Mouse (Mus musculus) thymus, adult 18-20 months (tissue): Measurements from ENCODE around the gene Adam15.

Experiments used
- DNase-seq, 2 experiments: peaks; one replicate each; pipeline ENCODE4 v3.0.0; 2022; ENCODE audit warnings: mixed read lengths in 2 of 2

The Adam15 gene

DNA sequence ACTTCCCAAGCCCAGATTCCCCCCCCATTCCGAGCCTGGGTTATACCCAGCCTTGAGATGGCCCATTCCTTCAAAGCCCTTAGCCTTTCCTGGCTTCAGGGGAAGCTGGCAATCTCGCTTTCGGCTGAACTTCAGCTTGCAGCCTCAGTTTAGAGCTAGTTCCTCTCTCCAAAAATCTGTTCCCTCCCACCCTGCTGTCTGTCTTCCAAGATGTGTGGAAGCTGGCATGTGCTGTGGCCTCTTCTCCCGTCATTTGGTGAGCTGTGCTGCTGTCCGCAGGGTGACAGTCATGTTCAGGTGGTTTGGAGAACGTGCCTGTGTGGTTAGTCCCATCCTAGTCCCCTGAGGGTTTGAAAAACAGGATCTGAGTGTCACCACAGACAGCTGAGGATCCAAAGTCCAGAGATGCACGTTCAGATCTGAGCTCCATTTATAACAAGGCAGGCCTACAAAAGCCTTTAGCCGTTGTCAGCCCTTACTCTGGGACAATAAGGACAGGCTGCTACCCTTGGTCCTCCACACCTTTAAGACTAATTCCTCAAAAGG, 54.0 kb downstream of the Adam15 start:
- DNase-seq = no peak

DNA sequence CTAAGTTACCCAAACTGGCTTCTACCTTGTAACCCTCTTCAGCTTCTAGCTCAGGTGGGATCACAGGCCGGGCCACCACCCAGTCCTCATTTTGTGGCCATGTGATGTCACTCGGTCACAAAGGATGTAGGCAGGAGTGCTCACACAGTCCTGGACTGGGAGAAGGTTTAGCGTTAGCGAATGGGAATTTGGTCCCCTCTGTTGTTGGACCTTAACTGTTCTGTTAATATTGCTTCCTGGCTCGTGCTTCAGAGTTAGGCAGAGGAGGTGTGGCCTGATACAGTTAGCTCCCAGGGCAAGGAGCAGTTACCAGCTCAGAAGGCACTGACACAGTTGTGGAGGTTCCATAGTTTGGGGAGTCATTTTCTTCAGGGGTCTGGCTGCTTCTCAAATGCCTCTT, 55.6 kb downstream of the Adam15 start:
- no peak for DNase-seq

DNA sequence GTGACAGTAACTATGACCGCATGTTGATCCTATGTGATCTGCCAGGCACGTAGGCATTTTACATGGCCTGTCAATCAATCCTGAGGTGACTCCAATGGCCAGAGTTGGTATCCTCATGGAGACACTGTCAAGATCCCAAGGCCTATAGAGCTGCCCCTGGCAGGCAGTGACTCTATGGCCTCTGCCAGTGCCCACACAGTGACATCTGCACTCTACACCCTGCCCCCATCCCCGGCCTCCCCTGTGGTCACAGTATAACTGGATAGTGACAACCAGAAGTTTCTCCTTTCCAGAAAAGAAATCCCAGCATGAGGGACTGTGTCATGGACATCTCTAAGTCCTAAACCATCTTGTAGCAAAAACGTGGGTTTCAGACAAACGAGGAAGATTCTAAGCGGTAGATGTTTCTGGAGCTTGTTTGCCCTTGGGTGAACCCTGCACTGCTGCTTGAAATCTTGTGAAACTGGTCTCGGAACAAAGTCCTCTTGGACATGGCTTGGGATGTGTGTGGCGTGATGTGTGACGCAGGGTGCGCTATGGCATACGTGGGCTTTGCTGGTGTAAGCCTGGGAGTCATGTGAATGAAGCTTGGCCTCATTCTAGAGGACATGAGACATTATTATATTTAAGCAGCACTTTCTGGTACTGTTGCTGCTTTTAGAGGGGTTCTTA, 56.4 kb downstream of the Adam15 start:
- no peak for DNase-seq

DNA sequence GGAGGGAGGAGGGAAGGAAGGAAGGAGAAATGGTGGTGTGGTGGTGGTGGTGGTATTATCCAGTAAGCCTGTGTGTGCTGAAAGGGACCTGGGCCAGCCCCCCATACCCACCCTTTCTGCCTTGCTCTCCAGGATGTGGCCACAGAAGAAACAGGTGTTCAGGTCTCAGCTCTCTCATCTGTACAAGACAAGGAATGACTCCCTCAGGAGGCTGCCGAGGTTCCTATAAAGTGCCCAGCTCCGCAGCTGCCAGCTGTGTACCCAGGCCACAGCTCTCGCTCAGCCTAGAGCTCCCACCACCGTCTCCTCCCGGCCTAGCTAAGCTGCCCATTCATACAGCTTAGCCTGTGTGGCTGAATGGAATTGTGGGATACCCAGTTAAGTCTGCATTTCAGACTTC, 57.5 kb downstream of the Adam15 start:
- DNase-seq = no peak

DNA sequence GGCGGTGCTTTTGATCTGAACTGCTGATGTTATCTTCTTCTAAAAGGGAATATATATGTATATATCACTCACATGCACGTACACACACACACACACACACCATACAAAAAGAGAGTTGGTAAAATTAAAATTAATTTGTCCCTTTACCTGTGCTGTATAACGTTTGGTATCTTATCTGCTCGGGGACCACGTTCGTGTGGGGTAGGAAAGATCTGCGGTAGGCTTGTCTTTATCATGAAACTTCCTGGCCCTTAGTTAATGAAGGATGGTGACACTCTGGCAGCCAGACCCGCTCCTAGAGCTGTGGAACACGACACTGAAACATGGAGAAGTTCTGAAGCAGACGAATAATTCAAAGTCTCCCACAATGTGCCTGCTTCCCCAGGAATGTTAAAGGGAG, 57.9 kb downstream of the Adam15 start:
- DNase-seq = no peak
